Mouse (Mus musculus) A20 (cell line): ENCODE data around the gene Zbtb20.
"Not testable (repeated sequence)": the region's sequence is repeated elsewhere in the genome, so short reads cannot be mapped to it uniquely, and the experiment has no call there.

Source experiments
- DNase-seq: peaks from one replicate; pipeline ENCODE4 v3.0.0-alpha.2; 2011; ENCODE audit warnings: low read depth, low spot score

The Zbtb20 gene

GRCm38 (mm10) chr16:42910716-42911115, 35.0 kb downstream of the Zbtb20 start:
- DNase-seq, result no peak

GRCm38 (mm10) chr16:42911326-42911725, 35.6 kb downstream of the Zbtb20 start:
- DNase-seq, result no peak

GRCm38 (mm10) chr16:42911815-42912214, 36.1 kb downstream of the Zbtb20 start:
- DNase-seq, result no peak

- DNase-seq, result no peak
These were observed 37.6 kb downstream of the Zbtb20 start for GRCm38 (mm10) chr16:42913291-42913690.

GRCm38 (mm10) chr16:42914457-42915085, 38.9 kb downstream of the Zbtb20 start:
- DNase-seq, result peak; percentile 71

- DNase-seq, result no peak
These were observed 44.5 kb downstream of the Zbtb20 start for GRCm38 (mm10) chr16:42919992-42920760.

GRCm38 (mm10) chr16:42921436-42921835, 45.8 kb downstream of the Zbtb20 start:
- DNase-seq, result no peak

- DNase-seq, result no peak
These were observed 62.5 kb downstream of the Zbtb20 start for GRCm38 (mm10) chr16:42938211-42938610.

GRCm38 (mm10) chr16:42947016-42947415, 71.3 kb downstream of the Zbtb20 start:
- DNase-seq, result no peak

GRCm38 (mm10) chr16:42955401-42955800, 79.7 kb downstream of the Zbtb20 start:
- DNase-seq, result not testable (repeated sequence)

- no peak for DNase-seq
These were observed 97.2 kb downstream of the Zbtb20 start for GRCm38 (mm10) chr16:42972872-42973271.

- no peak for DNase-seq
These were observed 123.2 kb downstream of the Zbtb20 start for GRCm38 (mm10) chr16:42998896-42999295.

- DNase-seq, result no peak
These were observed 150.7 kb downstream of the Zbtb20 start for GRCm38 (mm10) chr16:43026351-43026750.

- no peak for DNase-seq
These were observed 153.6 kb downstream of the Zbtb20 start for GRCm38 (mm10) chr16:43029243-43029642.

- no peak for DNase-seq
These were observed 160.0 kb downstream of the Zbtb20 start for GRCm38 (mm10) chr16:43035709-43036108.

GRCm38 (mm10) chr16:43036510-43036909, 160.8 kb downstream of the Zbtb20 start:
- DNase-seq, result no peak

GRCm38 (mm10) chr16:43037320-43037719, 161.6 kb downstream of the Zbtb20 start:
- no peak for DNase-seq

GRCm38 (mm10) chr16:43045611-43046010, 169.9 kb downstream of the Zbtb20 start:
- no peak for DNase-seq

GRCm38 (mm10) chr16:43046686-43047085, 171.0 kb downstream of the Zbtb20 start:
- no peak for DNase-seq

GRCm38 (mm10) chr16:43069666-43070295, 194.1 kb downstream of the Zbtb20 start:
- no peak for DNase-seq

GRCm38 (mm10) chr16:43071875-43072274, 196.2 kb downstream of the Zbtb20 start:
- DNase-seq, result no peak

GRCm38 (mm10) chr16:43072818-43073594, 197.3 kb downstream of the Zbtb20 start:
- DNase-seq, result no peak
